Mouse (Mus musculus): ENCODE results near the gene Nsmf. TPM values are rescaled to one million over a fixed set of nuclear protein-coding genes. Genes with fewer than 3 reads are reported as not detected.
A peak's percentile ranks its signal among the peaks of the same experiment; 100 is the strongest.

The Nsmf gene
- total RNA-seq, 2 experiments from 2014 or later: 4.2 to 19.2 TPM

DNA sequence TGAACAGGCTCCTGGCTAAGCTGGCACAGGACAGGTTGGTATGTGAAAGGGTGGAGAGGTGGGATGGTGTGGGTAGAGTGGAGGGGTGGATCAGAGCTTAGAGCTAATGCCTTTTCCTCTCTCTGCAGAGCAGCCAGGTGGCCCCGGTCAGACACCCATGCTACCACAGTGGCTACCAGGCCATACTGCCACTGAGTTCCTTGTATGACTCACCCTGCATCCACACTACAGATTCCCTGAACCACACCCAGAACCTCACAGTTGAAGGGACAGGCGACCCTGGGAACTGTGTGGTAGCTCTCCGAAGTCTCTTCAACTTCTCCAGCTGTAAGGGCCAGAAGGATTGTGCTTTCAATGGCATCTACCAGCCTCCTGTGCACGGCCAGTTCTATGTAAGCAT lies 29.5 kb downstream of the Nsmf start:
- ATAC-seq (replicated peaks; ENCODE audit: poor library complexity, severe bottlenecking): no peak

DNA sequence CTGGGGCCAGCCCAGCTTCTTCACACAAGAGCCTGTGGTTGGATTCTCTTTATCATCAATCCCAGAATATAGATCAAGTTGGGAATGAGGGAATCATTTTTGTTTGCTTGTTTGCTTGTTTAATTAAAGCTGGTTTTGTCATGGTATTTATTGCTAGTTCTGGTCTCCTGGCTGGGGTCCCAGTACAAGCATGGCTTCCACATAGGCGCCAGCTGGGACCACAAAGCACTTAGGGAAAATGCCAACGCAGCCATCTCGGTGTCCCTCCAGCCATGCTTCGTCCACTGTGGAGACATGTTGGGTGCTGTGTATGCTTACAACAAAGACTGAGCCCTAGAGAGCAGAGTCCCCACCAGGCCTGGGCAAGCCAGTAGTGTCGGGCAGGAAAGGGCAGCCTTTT lies 31.4 kb downstream of the Nsmf start:
- no peak for ATAC-seq (replicated peaks; ENCODE audit: poor library complexity, severe bottlenecking)

DNA sequence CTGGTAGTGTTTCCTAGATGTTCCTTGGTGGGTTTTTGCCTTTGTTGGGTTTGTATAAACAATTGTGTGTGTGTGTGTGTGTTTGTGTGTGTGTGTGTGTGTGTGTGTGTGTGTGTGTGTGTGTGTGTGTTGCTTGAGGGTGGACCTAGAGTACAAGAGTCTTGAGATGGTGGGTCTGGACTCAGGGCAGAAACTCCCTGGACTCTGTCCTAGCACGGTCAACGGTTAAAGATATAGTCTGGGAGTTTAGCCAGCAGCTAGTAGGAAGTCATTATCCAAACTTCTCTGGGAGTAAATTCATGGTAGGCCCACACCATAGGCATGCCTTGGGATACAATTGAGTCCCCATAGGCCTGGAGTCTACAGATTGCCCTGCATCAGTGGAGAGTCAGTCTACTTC lies 33.7 kb downstream of the Nsmf start:
- no peak for ATAC-seq (replicated peaks; ENCODE audit: poor library complexity, severe bottlenecking)

- ATAC-seq (replicated peaks; ENCODE audit: poor library complexity, severe bottlenecking): no peak
These were observed 34.5 kb downstream of the Nsmf start for GRCm38 (mm10) chr2:25088636-25089035.

GRCm38 (mm10) chr2:25094785-25095108 lies 40.6 kb downstream of the Nsmf start:
- peak; percentile 22; the same call in 1 of the 2 replicates for ATAC-seq (replicated peaks; ENCODE audit: poor library complexity, severe bottlenecking)

DNA sequence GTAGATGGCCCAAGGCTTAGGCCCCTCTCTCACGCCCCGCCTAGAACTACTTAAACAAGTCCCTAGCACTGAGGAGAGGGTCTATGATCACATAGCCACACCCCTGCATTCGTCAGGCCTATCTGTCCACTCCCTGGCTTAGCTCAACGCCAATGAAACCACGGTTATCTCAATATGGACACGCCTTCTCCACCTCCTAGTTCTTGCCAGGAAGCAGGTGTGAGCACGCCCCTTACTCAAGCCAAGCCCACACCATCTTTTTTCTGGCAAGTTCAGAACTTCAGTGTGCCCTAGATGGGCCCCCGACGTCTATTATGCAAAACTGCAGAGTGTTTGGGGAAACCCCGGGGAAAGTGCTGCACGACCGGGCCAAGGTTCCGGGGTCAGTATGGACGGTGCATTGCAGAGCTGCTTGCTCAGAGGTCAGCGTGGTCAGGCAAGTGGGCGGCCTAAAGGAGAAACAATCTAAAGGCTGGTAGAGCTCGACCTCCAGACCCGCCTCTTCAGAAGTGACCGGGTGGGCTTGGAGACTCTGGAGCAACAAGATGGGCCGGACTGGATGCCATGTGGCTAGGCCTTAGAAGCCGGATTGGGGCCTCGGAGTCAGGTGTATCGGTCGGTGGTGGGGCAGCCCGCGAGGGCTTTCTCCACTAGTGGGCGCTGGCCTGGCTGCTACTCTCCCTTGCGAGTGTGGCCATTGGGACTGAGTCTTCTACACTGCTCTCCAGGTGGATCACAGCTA lies 41.1 kb downstream of the Nsmf start, which contains the start of gene Noxa1:
Noxa1 (minus strand) TSS at position 41 of the 742 bp plus-strand sequence.
- ATAC-seq (replicated peaks; ENCODE audit: poor library complexity, severe bottlenecking): peak; percentile 54

GRCm38 (mm10) chr2:25098005-25098615 lies 44.0 kb downstream of the Nsmf start:
- ATAC-seq (replicated peaks; ENCODE audit: poor library complexity, severe bottlenecking): no peak

GRCm38 (mm10) chr2:25098956-25099355 lies 44.8 kb downstream of the Nsmf start:
- ATAC-seq (replicated peaks; ENCODE audit: poor library complexity, severe bottlenecking): no peak

DNA sequence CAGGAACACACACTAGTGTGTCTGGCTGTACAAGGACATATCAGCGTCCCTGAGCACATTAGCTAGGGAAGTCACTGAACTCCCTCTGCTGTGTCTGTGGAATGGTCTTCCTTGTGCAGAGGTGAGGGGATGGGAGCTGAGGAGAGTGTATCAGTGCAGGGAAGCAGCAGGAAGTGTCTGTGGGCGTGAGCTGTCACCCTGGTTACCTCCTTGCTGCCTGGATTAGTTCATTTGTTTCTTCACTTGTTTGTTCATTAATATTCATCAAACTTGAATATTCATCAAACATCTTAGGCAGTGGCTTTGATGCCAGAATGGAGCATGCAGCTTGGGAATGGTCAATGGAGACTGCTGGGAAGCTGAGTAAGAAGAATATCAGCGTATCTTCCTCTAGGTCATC lies 45.5 kb downstream of the Nsmf start:
- no peak for ATAC-seq (replicated peaks; ENCODE audit: poor library complexity, severe bottlenecking)

DNA sequence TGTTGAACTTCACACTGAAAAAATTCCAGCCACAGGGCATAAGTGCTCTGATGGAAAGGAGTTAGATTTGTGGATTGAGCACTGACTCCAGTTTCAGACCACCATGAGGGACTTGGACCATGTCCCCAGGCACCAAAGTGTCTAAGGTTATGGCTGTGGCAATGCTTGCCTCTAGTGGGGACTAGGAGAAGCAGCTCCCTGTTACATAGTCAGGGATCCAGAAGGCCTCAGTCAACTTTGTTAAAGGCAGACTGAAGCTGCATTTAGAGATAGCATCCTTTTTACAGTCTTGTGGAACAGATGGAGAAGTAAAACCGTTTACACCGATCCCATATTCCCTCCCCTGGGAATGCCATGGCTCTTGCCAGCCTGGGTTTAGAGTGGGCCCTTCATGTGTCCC lies 50.0 kb downstream of the Nsmf start:
- ATAC-seq (replicated peaks; ENCODE audit: poor library complexity, severe bottlenecking): no peak

GRCm38 (mm10) chr2:25106045-25106444 lies 51.9 kb downstream of the Nsmf start:
- no peak for ATAC-seq (replicated peaks; ENCODE audit: poor library complexity, severe bottlenecking)

- no peak for ATAC-seq (replicated peaks; ENCODE audit: poor library complexity, severe bottlenecking)
These were observed 55.3 kb downstream of the Nsmf start for GRCm38 (mm10) chr2:25109487-25109886.

- no peak for ATAC-seq (replicated peaks; ENCODE audit: poor library complexity, severe bottlenecking)
These were observed 56.5 kb downstream of the Nsmf start for GRCm38 (mm10) chr2:25110505-25111183.

DNA sequence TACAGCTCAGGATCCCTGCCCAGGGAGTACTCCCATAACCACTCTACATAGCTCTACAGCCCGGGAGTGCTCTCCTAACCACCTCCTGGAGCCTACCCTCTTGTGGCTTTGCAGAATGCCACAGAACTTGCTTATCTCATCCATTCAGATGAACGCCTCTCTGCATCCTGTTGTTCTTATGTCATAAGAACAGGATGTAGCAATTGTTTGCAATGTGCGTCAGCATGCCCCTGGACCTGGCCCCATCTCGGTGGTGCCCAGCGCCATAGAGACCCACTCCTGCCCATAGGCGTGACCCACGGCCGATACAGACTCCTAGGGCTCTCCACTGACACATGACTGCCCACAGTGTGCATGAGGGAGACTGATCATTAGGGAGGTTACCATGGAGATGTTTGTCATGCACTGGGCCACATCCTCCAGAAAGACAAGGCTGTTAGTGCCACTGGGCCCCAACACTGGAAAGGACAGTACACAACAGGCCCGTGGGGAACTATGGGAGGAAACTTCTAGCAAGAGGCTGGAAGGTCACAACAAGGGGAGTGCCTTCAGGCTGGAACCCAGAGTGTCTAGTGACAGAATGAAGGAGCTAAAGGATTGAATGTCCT lies 57.1 kb downstream of the Nsmf start:
- peak; percentile 76 for ATAC-seq (replicated peaks; ENCODE audit: poor library complexity, severe bottlenecking)

Other genes with a start within 250 kb of the Nsmf start
- 61.9 and 82.0 TPM in 2 replicates for gene Ehmt1, start 134.7 kb upstream of the Nsmf start, total RNA-seq (2014; fragmentation: Nextera tagmentation)
- gene Ehmt1, start 134.7 kb upstream of the Nsmf start, total RNA-seq (2017): 91.2 and 105 TPM in 2 replicates
- gene Arrdc1, start 119.1 kb upstream of the Nsmf start, total RNA-seq (2014; fragmentation: Nextera tagmentation): 46.0 and 82.7 TPM in 2 replicates
- gene Arrdc1, start 119.1 kb upstream of the Nsmf start, total RNA-seq (2017): 57.3 and 68.1 TPM in 2 replicates
- 18.5 and 26.3 TPM in 2 replicates for gene Zmynd19, start 104.6 kb upstream of the Nsmf start, total RNA-seq (2014; fragmentation: Nextera tagmentation)
- 38.6 and 72.0 TPM in 2 replicates for gene Zmynd19, start 104.6 kb upstream of the Nsmf start, total RNA-seq (2017)
- 24.5 and 25.1 TPM in 2 replicates for gene Dph7, start 92.0 kb upstream of the Nsmf start, total RNA-seq (2014; fragmentation: Nextera tagmentation)
- 21.1 and 23.7 TPM in 2 replicates for gene Dph7, start 92.0 kb upstream of the Nsmf start, total RNA-seq (2017)
- gene Mrpl41, start 79.3 kb upstream of the Nsmf start, total RNA-seq (2014; fragmentation: Nextera tagmentation): 69.5 and 99.3 TPM in 2 replicates
- gene Mrpl41, start 79.3 kb upstream of the Nsmf start, total RNA-seq (2017): 174 and 218 TPM in 2 replicates
- 42.6 and 54.4 TPM in 2 replicates for gene Pnpla7, start 78.3 kb upstream of the Nsmf start, total RNA-seq (2014; fragmentation: Nextera tagmentation)
- 30.4 and 40.5 TPM in 2 replicates for gene Pnpla7, start 78.3 kb upstream of the Nsmf start, total RNA-seq (2017)
- gene Entpd8, start 25.9 kb downstream of the Nsmf start, total RNA-seq (2014; fragmentation: Nextera tagmentation): not detected in 2 replicates
- not detected in 2 replicates for gene Entpd8, start 25.9 kb downstream of the Nsmf start, total RNA-seq (2017)
- 1.3 TPM in 1 of 2 replicates, not detected in the other for gene Noxa1, start 40.8 kb downstream of the Nsmf start, total RNA-seq (2014; fragmentation: Nextera tagmentation)
- gene Noxa1, start 40.8 kb downstream of the Nsmf start, total RNA-seq (2017): not detected in 2 replicates
- gene Nrarp, start 126.4 kb downstream of the Nsmf start, total RNA-seq (2014; fragmentation: Nextera tagmentation): 0.62 TPM in 1 of 2 replicates, not detected in the other
- 0.39 and 0.72 TPM in 2 replicates for gene Nrarp, start 126.4 kb downstream of the Nsmf start, total RNA-seq (2017)
- gene Tor4a, start 142.5 kb downstream of the Nsmf start, total RNA-seq (2014; fragmentation: Nextera tagmentation): 14.6 and 20.2 TPM in 2 replicates
- 14.7 and 16.4 TPM in 2 replicates for gene Tor4a, start 142.5 kb downstream of the Nsmf start, total RNA-seq (2017)
- 58.5 and 79.5 TPM in 2 replicates for gene Nelfb, start 157.1 kb downstream of the Nsmf start, total RNA-seq (2014; fragmentation: Nextera tagmentation)
- 33.7 and 81.1 TPM in 2 replicates for gene Nelfb, start 157.1 kb downstream of the Nsmf start, total RNA-seq (2017)
- gene Stpg3, start 160.3 kb downstream of the Nsmf start, total RNA-seq (2014; fragmentation: Nextera tagmentation): not detected in 2 replicates
- gene Stpg3, start 160.3 kb downstream of the Nsmf start, total RNA-seq (2017): not detected in 2 replicates
- not detected in 2 replicates for gene Fam166a, start 164.4 kb downstream of the Nsmf start, total RNA-seq (2014; fragmentation: Nextera tagmentation)
- gene Fam166a, start 164.4 kb downstream of the Nsmf start, total RNA-seq (2017): not detected in 2 replicates
- gene Tubb4b, start 170.3 kb downstream of the Nsmf start, total RNA-seq (2014; fragmentation: Nextera tagmentation): 180 and 327 TPM in 2 replicates
- 560 and 623 TPM in 2 replicates for gene Tubb4b, start 170.3 kb downstream of the Nsmf start, total RNA-seq (2017)
- gene Slc34a3, start 180.0 kb downstream of the Nsmf start, total RNA-seq (2014; fragmentation: Nextera tagmentation): not detected in 2 replicates
- gene Slc34a3, start 180.0 kb downstream of the Nsmf start, total RNA-seq (2017): not detected in 2 replicates
- gene Rnf224, start 182.4 kb downstream of the Nsmf start, total RNA-seq (2014; fragmentation: Nextera tagmentation): not detected in 2 replicates
- gene Rnf224, start 182.4 kb downstream of the Nsmf start, total RNA-seq (2017): not detected in 2 replicates
- 0.58 TPM in 1 of 2 replicates, not detected in the other for gene Rnf208, start 187.9 kb downstream of the Nsmf start, total RNA-seq (2014; fragmentation: Nextera tagmentation)
- not detected in 2 replicates for gene Rnf208, start 187.9 kb downstream of the Nsmf start, total RNA-seq (2017)
- gene Cysrt1, start 188.1 kb downstream of the Nsmf start, total RNA-seq (2014; fragmentation: Nextera tagmentation): not detected in 2 replicates
- not detected in 2 replicates for gene Cysrt1, start 188.1 kb downstream of the Nsmf start, total RNA-seq (2017)
- 5.2 and 16.1 TPM in 2 replicates for gene AL732309.1, start 192.5 kb downstream of the Nsmf start, total RNA-seq (2014; fragmentation: Nextera tagmentation)
- gene AL732309.1, start 192.5 kb downstream of the Nsmf start, total RNA-seq (2017): 5.6 and 7.4 TPM in 2 replicates
- 6.7 and 17.4 TPM in 2 replicates for gene Tmem203, start 201.1 kb downstream of the Nsmf start, total RNA-seq (2014; fragmentation: Nextera tagmentation)
- gene Tmem203, start 201.1 kb downstream of the Nsmf start, total RNA-seq (2017): 6.1 and 11.2 TPM in 2 replicates
- gene Tprn, start 208.3 kb downstream of the Nsmf start, total RNA-seq (2014; fragmentation: Nextera tagmentation): 15.0 and 17.2 TPM in 2 replicates
- 7.1 and 8.7 TPM in 2 replicates for gene Tprn, start 208.3 kb downstream of the Nsmf start, total RNA-seq (2017)
- gene Ssna1, start 218.1 kb downstream of the Nsmf start, total RNA-seq (2014; fragmentation: Nextera tagmentation): 120 TPM in 2 replicates
- 52.7 and 84.1 TPM in 2 replicates for gene Ssna1, start 218.1 kb downstream of the Nsmf start, total RNA-seq (2017)
- 34.7 and 46.0 TPM in 2 replicates for gene Anapc2, start 218.1 kb downstream of the Nsmf start, total RNA-seq (2014; fragmentation: Nextera tagmentation)
- 17.8 and 35.7 TPM in 2 replicates for gene Anapc2, start 218.1 kb downstream of the Nsmf start, total RNA-seq (2017)
- not detected in 2 replicates for gene Tmem210, start 233.8 kb downstream of the Nsmf start, total RNA-seq (2014; fragmentation: Nextera tagmentation)
- not detected in 2 replicates for gene Tmem210, start 233.8 kb downstream of the Nsmf start, total RNA-seq (2017)
- not detected in 2 replicates for gene Lrrc26, start 235.6 kb downstream of the Nsmf start, total RNA-seq (2014; fragmentation: Nextera tagmentation)
- gene Lrrc26, start 235.6 kb downstream of the Nsmf start, total RNA-seq (2017): not detected in 2 replicates

Measured in granulocyte monocyte progenitor cell, adult 5-6 weeks (primary cell).